In the genomic region with DNA sequence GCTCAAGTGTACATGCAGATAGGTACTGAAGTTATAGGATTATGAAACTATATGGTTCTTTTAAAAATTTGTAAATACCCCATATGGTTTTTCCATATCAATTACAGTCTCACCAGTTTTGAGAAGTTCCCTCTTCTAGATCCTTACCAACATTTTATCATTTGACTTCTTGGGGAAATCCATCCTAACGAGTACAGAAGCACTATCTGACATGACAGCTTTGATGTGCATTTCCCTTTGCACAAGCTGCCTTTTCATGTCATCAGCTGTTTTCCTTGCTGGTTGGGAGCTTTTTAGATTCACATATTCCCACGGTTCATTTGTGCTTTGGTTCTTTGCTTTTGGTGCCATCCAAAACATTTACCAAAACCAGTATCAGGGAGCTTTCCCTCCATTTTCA, we compare ENCODE assay signal across 19 mouse cellular contexts. TPM values are rescaled to one million over a fixed set of nuclear protein-coding genes. Genes with fewer than 3 reads are reported as not detected.
DNase-seq lines count a peak whose midpoint lies in the region; TF ChIP-seq lines count a peak whose summit lies in the region.
"Had no signal": no experiment of that assay in that cellular context is flagged by ENCODE, and none has a peak within 500 bp of the region (broad histone marks: within the 10 kb centered on the region; RNA-seq: fewer than 3 reads in every experiment).

No protein-coding gene starts in this region.

- no peak overlapping the region for H3K27ac ChIP-seq in MEL (ENCODE audit: control insufficient read depth, low read depth, low read length)

- no peak for TF ChIP-seq POLR2A in MEL (IDR thresholded peaks at IDR 0.05; ENCODE audit: control insufficient read depth in 1 of 2, insufficient read depth in 1 of 2, low read depth in 1 of 2, low read length in 2 of 2, poor library complexity in 1 of 2)

- DNase-seq in MEL (ENCODE audit: low read depth, low spot score), result peak; percentile 67
- peak; percentile 58 for DNase-seq in MEL-GATA-1-ER (ENCODE audit: extremely low read depth, low read depth)
- no peak for DNase-seq in embryo, embryonic 10 days (ENCODE audit: low spot score)
- no peak for DNase-seq in c-Kit-positive CD71-positive TER-119-positive erythroid progenitor cells, embryonic 14.5 days (ENCODE audit: low spot score)
- DNase-seq: adrenal gland, adult 2 months; adrenal gland, adult 8-10 months; adrenal gland, postnatal 10 days; adrenal gland, postnatal 14 days; adrenal gland, postnatal 25 days; adrenal gland, postnatal 36 days; B cell, adult 2 months; cerebellum, adult 11 months; cerebellum, adult 11-12 months; cerebellum, adult 18-20 months; cerebellum, adult 2 months; cerebellum, adult 8-10 months; cerebellum, adult 9-10 months had no signal

- H3K9ac ChIP-seq in MEL (ENCODE audit: control insufficient read depth, low read depth, low read length, poor library complexity, severe bottlenecking), result no peak overlapping the region

- TF ChIP-seq RAD21 in MEL (IDR thresholded peaks at IDR 0.05; ENCODE audit: low read depth, low read length), result no peak

- peaks cover 40% of the 10 kb centered on the region for H3K79me2 ChIP-seq in MEL (ENCODE audit: control insufficient read depth, insufficient read depth, low read length, poor library complexity)

- H3K27me3 ChIP-seq in MEL (ENCODE audit: control insufficient read depth in 1 of 2, insufficient read depth in 2 of 2, low read length in 2 of 2), result no peaks in the 10 kb centered on the region
- H3K27me3 ChIP-seq: CH12.LX, Patski had no signal

- no peak for TF ChIP-seq EP300 in MEL (IDR thresholded peaks at IDR 0.05; ENCODE audit: low read depth in 1 of 2, low read length in 2 of 2)

- peaks cover 0 to 17% of the 10 kb centered on the region in 2 experiments; a peak in 2 of 4 replicates for H3K36me3 ChIP-seq in MEL (ENCODE audit: control insufficient read depth in 1 of 2, insufficient read depth in 2 of 2, low read length in 2 of 2)

- H3K9me3 ChIP-seq in MEL (replicated peaks; ENCODE audit: insufficient read depth, low read length), result no peaks in the 10 kb centered on the region; the same call in 1 of the 2 replicates

- no peak for TF ChIP-seq CTCF in MEL (IDR thresholded peaks at IDR 0.05 in 2 of 3, conservative IDR thresholded peaks at IDR 0.05 in 1 of 3; ENCODE audit: control insufficient read depth in 1 of 3, insufficient read depth in 1 of 3, low read depth in 2 of 3, low read length in 3 of 3, poor library complexity in 1 of 3, severe bottlenecking in 1 of 3)

- no peak overlapping the region for H3K4me3 ChIP-seq in MEL (ENCODE audit: control insufficient read depth in 1 of 2, insufficient read depth in 1 of 2, low read depth in 2 of 2, low read length in 2 of 2)

- peaks cover 10 to 13% of the 10 kb centered on the region in 2 experiments for H3K4me1 ChIP-seq in MEL (ENCODE audit: control insufficient read depth in 1 of 2, insufficient read depth in 2 of 2, low read length in 2 of 2)

TF ChIP-seq in MEL, 35 proteins besides CTCF, POLR2A, EP300 and RAD21:
- TF ChIP-seq TAL1 (IDR thresholded peaks at IDR 0.05; ENCODE audit: low read length), result peak; percentile 71
- TF ChIP-seq NRF1 (IDR thresholded peaks at IDR 0.05; ENCODE audit: insufficient read depth, low read depth, low read length, poor library complexity, severe bottlenecking), result no peak
TF ChIP-seq in MEL: peak in this region for 1.

RNA-seq across cellular contexts. Expression of gene Ric1, which starts 6.5 kb away (rescaled TPM):
- total RNA-seq in MEL (2012; rRNA removed), result 41.0 and 43.8 TPM in 2 replicates
- 10 to 100 TPM; 54.2 to 77.2 TPM for polyA plus RNA-seq in MEL (2012; ENCODE audit: insufficient read depth in 1 of 2, insufficient read length in 2 of 2, low read depth in 1 of 2, low replicate concordance in 2 of 2, missing spikeins in 1 of 2)

Comparison
In these comparisons a context has a peak if more than half of its experiments do, and no peak if none do; other contexts are left out.
1. DNase-seq: peak in MEL (single experiment) and MEL-GATA-1-ER (single experiment); none in embryo, embryonic 10 days (single experiment) and c-Kit-positive CD71-positive TER-119-positive erythroid progenitor cells, embryonic 14.5 days (single experiment).